Mouse (Mus musculus) thymus, postnatal 0 days (tissue): ENCODE results near the gene Elmo1. TPM values are rescaled to one million over a fixed set of nuclear protein-coding genes. Genes with fewer than 3 reads are reported as not detected.

Source experiments
- DNase-seq: peaks from one replicate; pipeline ENCODE4 v3.0.0-alpha.2; 2015; ENCODE audit warnings: low spot score
- polyA plus RNA-seq: library from polyadenylated mRNA; unstranded; fragments of >200 nt; fragmentation: Nextera tagmentation; extraction: Ambion mirVana; gene quantifications from 2 replicates; pipeline ENCODE4 v1.2.1, GENCODE M21; 2015

Gene Elmo1
- polyA plus RNA-seq, 1 experiment from 2014 or later = 32.3 TPM

- DNase-seq = peak; percentile 39
Measured at GRCm38 (mm10) chr13:20121385-20122043, 31.1 kb downstream of the Elmo1 start.

- no peak for DNase-seq
Measured at GRCm38 (mm10) chr13:20123975-20124374, 33.6 kb downstream of the Elmo1 start.

- no peak for DNase-seq
Measured at GRCm38 (mm10) chr13:20124965-20125364, 34.6 kb downstream of the Elmo1 start.

- DNase-seq = no peak
Measured at GRCm38 (mm10) chr13:20125845-20126244, 35.4 kb downstream of the Elmo1 start.

- no peak for DNase-seq
Measured at GRCm38 (mm10) chr13:20127553-20127952, 37.2 kb downstream of the Elmo1 start.

- DNase-seq = no peak
Measured at GRCm38 (mm10) chr13:20128097-20128496, 37.7 kb downstream of the Elmo1 start.

- DNase-seq = no peak
Measured at GRCm38 (mm10) chr13:20130731-20131130, 40.3 kb downstream of the Elmo1 start.

- DNase-seq = no peak
Measured at GRCm38 (mm10) chr13:20131322-20131997, 41.1 kb downstream of the Elmo1 start.

- DNase-seq = no peak
Measured at GRCm38 (mm10) chr13:20131998-20132371, 41.6 kb downstream of the Elmo1 start.

- DNase-seq = no peak
Measured at GRCm38 (mm10) chr13:20133602-20134394, 43.4 kb downstream of the Elmo1 start.

GRCm38 (mm10) chr13:20134395-20135225 is 44.2 kb downstream of the Elmo1 start:
- DNase-seq = peak; percentile 52

GRCm38 (mm10) chr13:20136753-20137152 is 46.4 kb downstream of the Elmo1 start:
- no peak for DNase-seq

- DNase-seq = no peak
Measured at GRCm38 (mm10) chr13:20138466-20138865, 48.1 kb downstream of the Elmo1 start.

GRCm38 (mm10) chr13:20139060-20139459 is 48.7 kb downstream of the Elmo1 start:
- no peak for DNase-seq

GRCm38 (mm10) chr13:20139825-20140665 is 49.6 kb downstream of the Elmo1 start:
- no peak for DNase-seq

- DNase-seq = no peak
Measured at GRCm38 (mm10) chr13:20142637-20143036, 52.2 kb downstream of the Elmo1 start.

- no peak for DNase-seq
Measured at GRCm38 (mm10) chr13:20146848-20147247, 56.5 kb downstream of the Elmo1 start.

GRCm38 (mm10) chr13:20147736-20148135 is 57.3 kb downstream of the Elmo1 start:
- DNase-seq = no peak

GRCm38 (mm10) chr13:20150130-20150835 is 59.9 kb downstream of the Elmo1 start:
- no peak for DNase-seq
